Mouse (Mus musculus) neural tube, embryonic 12.5 days (tissue): Measurements from ENCODE around the gene Ccl6. TPM values are rescaled to one million over a fixed set of nuclear protein-coding genes. Genes with fewer than 3 reads are reported as not detected.

Experiments
- ATAC-seq: fragments of 200-750 bp; cut with Nextera tagmentation; 2 replicates; pipeline ENCODE4 v1.8.0; 2017; ENCODE audit warnings: low read depth, mild to moderate bottlenecking, moderate TSS enrichment, moderate library complexity; ENCODE audit not compliant: low FRiP score
- H3K27ac ChIP-seq: fragments of 300-500 bp; sonication (generic); 2 replicates; pipeline ENCODE4 v1.5.1; 2016
- H3K27me3 ChIP-seq: fragments of 300-500 bp; sonication (generic); replicated peaks from 2 replicates; pipeline ENCODE4 v1.6.1; 2016; ENCODE audit warnings: mild to moderate bottlenecking
- H3K36me3 ChIP-seq: fragments of 300-500 bp; sonication (generic); 2 replicates; pipeline ENCODE4 v1.6.1; 2016; ENCODE audit warnings: mild to moderate bottlenecking
- H3K4me1 ChIP-seq: fragments of 300-500 bp; sonication (generic); 2 replicates; pipeline ENCODE4 v1.6.1; 2016
- H3K4me2 ChIP-seq: fragments of 300-500 bp; sonication (generic); replicated peaks from 2 replicates; pipeline ENCODE4 v1.6.1; 2016; ENCODE audit warnings: mild to moderate bottlenecking
- H3K4me3 ChIP-seq: fragments of 300-500 bp; sonication (generic); 2 replicates; pipeline ENCODE4 v1.5.1; 2016
- H3K9ac ChIP-seq: fragments of 300-500 bp; sonication (generic); 2 replicates; pipeline ENCODE4 v1.6.1; 2016; ENCODE audit warnings: mild to moderate bottlenecking
- H3K9me3 ChIP-seq: fragments of 300-500 bp; sonication (generic); 2 replicates; pipeline ENCODE4 v1.6.1; 2016; ENCODE audit warnings: mild to moderate bottlenecking
- WGBS: fragments of 180-500 bp; shearing (Covaris S2); methylation state at CpG from one replicate; pipeline ENCODE4 v1.1.7; 2016; 5-methylcytosine and 5-hydroxymethylcytosine counted together
- polyA plus RNA-seq: library from polyadenylated mRNA; unstranded; fragments of >200 nt; fragmentation: Nextera tagmentation; extraction: Ambion mirVana; gene quantifications from 2 replicates; pipeline ENCODE4 v1.2.1, GENCODE M21; 2016

The Ccl6 gene
- polyA plus RNA-seq, 1 experiment from 2014 or later = 2.0 TPM

DNA sequence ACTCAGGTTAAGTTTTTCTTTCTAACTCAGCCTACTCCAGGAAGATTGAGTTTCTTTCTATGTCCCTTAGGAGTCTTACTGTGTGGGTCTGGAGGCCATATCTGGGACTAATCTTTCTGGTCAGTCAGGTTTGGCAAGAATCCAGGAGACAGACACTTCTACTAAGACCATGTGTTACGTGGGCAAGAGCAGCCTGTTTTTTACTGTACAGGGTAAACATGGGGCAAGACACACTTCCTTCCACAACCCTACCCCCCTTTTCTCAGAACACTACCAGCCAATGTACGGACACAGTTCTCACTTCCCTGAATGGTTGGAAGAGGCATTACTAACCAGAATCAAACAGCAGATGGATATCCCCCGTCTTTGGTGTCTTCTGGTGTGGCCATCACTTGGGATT, 48.7 kb downstream of the Ccl6 start:
- no peak overlapping the region for H3K27ac ChIP-seq
- H3K4me3 ChIP-seq = no peak overlapping the region
- H3K4me2 ChIP-seq = no peak overlapping the region
- H3K36me3 ChIP-seq = no peaks in the 10 kb centered on the region
- no peak for ATAC-seq
- no peaks in the 10 kb centered on the region for H3K27me3 ChIP-seq
- no peak overlapping the region for H3K9ac ChIP-seq
- H3K4me1 ChIP-seq = no peaks in the 10 kb centered on the region
- no peaks in the 10 kb centered on the region for H3K9me3 ChIP-seq
- WGBS = 77% methylated on average over 3 of the region's 3 CpGs

DNA sequence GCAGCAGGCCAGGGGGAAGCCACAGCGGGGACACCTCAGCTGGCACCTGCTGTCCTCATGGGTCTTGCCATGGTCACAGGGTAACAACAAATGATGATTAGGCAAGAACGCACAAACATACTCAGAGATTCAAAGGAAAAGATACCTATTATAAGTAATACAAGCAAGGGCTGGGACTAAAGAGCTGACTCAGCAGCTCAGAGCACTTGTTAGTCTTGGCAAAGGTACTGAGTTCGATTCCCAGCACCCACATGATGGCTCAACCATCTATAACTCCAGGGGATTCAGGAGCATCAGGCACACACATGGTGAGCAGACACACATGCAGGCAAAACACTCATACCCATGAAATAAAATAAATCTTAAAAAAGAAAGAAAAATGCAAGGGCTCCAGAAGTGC, 51.5 kb downstream of the Ccl6 start:
- no peaks in the 10 kb centered on the region for H3K9me3 ChIP-seq
- no peaks in the 10 kb centered on the region for H3K27me3 ChIP-seq
- H3K4me2 ChIP-seq = no peak overlapping the region
- no peak for ATAC-seq
- no peak overlapping the region for H3K9ac ChIP-seq
- H3K4me1 ChIP-seq = no peaks in the 10 kb centered on the region
- no peaks in the 10 kb centered on the region for H3K36me3 ChIP-seq
- WGBS = 93% methylated on average over 3 of the region's 3 CpGs
- no peak overlapping the region for H3K27ac ChIP-seq
- H3K4me3 ChIP-seq = no peak overlapping the region

DNA sequence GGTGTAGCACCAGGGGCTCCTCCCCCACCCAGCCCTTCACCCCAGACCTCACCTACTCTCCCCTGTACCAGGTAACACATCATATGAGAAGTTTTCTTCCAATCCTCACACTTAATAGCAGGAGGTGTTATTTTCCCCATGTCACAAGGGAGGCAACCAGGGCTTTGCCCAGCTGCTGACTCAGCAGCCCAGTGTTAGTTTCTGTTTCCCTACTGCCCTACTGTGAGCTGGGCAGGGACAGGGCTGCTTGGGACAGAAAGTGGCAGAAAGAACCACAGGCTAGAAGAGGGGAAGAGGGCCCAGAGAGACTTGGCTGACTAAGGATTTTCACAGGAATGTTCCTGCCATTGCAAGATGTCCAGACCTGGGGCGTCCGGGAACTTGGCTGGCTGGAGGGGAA, 52.0 kb downstream of the Ccl6 start:
- WGBS = 92% methylated on average over 2 of the region's 2 CpGs
- Histone ChIP-seq H3K36me3 (no peaks in the 10 kb centered on the region), H3K27ac (no peak overlapping the region), H3K27me3 (no peaks in the 10 kb centered on the region), H3K9me3 (no peaks in the 10 kb centered on the region), H3K4me1 (no peaks in the 10 kb centered on the region), H3K4me2 (no peak overlapping the region), H3K9ac (no peak overlapping the region), H3K4me3 (no peak overlapping the region)
- ATAC-seq = no peak

DNA sequence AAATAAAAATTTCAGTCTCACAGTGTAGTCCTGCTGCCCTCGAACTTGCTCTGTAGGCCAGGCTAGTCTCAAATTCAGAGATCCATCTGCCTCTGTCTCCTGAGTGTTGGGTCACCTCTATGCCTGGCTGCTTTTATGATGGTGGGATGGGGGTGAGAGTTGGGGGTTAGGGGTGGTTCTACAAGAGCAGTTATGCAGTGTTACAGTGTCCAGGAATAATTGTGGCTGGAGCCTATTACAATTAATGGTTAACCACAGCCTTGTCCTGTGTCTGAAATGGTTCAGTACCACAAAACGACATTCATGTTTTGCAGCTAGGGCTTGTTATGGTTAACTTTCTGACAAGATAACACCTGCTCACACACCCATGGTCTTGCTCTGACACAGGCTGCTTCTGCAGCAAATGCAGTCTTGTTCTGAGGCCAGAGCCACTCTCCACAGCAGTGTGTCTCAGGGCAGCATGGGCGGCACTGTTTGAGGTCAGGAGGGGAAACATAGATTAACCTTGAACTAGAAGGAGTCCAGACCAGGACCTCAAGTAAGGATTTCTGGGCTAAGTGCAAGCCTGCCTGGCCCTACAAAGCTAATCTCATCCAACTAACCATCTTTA, 54.1 kb downstream of the Ccl6 start:
- no peak for ATAC-seq

More for the DNA sequence above, 54.1 kb downstream of the Ccl6 start:
- Histone ChIP-seq H3K9me3 (no peaks in the 10 kb centered on the region), H3K9ac (no peak overlapping the region), H3K4me1 (no peaks in the 10 kb centered on the region; the same call in 1 of the 2 replicates), H3K4me2 (no peak overlapping the region), H3K4me3 (no peak overlapping the region), H3K27me3 (no peaks in the 10 kb centered on the region), H3K27ac (no peak overlapping the region), H3K36me3 (no peaks in the 10 kb centered on the region)
- WGBS = 86% methylated on average over 3 of the region's 3 CpGs

Other genes starting within 250 kb of the Ccl6 start
- gene Rasl10b, start 183.9 kb downstream of the Ccl6 start, polyA plus RNA-seq = 24.2 and 26.5 TPM in 2 replicates
- gene Gas2l2, start 163.6 kb downstream of the Ccl6 start, polyA plus RNA-seq = 0.20 TPM in 1 of 2 replicates, not detected in the other
- 0.38 and 0.76 TPM in 2 replicates for gene 1700020L24Rik, start 155.4 kb downstream of the Ccl6 start, polyA plus RNA-seq
- 2.4 and 2.7 TPM in 2 replicates for gene Mmp28, start 130.0 kb downstream of the Ccl6 start, polyA plus RNA-seq
- gene Taf15, start 120.0 kb downstream of the Ccl6 start, polyA plus RNA-seq = 9.9 and 13.6 TPM in 2 replicates
- gene Heatr9, start 70.9 kb downstream of the Ccl6 start, polyA plus RNA-seq = not detected in 2 replicates
- gene Ccl5, start 62.6 kb downstream of the Ccl6 start, polyA plus RNA-seq = not detected in 2 replicates
- 1.1 and 2.1 TPM in 2 replicates for gene Ccl9, start 14.5 kb downstream of the Ccl6 start, polyA plus RNA-seq
- not detected in 2 replicates for gene Rpl9-ps1, start 52.5 kb upstream of the Ccl6 start, polyA plus RNA-seq
- 1.5 and 1.7 TPM in 2 replicates for gene Ccl3, start 56.3 kb upstream of the Ccl6 start, polyA plus RNA-seq
- gene Ccl4, start 69.5 kb upstream of the Ccl6 start, polyA plus RNA-seq = 0.42 and 0.55 TPM in 2 replicates
- 0.55 TPM in 1 of 2 replicates, not detected in the other for gene Wfdc17, start 110.9 kb upstream of the Ccl6 start, polyA plus RNA-seq
- not detected in 2 replicates for gene Wfdc18, start 115.9 kb upstream of the Ccl6 start, polyA plus RNA-seq
- not detected in 2 replicates for gene Wfdc21, start 153.9 kb upstream of the Ccl6 start, polyA plus RNA-seq
- 33.2 and 34.4 TPM in 2 replicates for gene Heatr6, start 160.6 kb upstream of the Ccl6 start, polyA plus RNA-seq